ENCODE assay signal across 11 mouse cellular contexts in genomic region chr9:3345967-3346366, GRCm38 (mm10).
"Had no signal": no experiment of that assay in that cellular context is flagged by ENCODE, and none has a peak within 500 bp of the region (broad histone marks: within the 10 kb centered on the region; RNA-seq: fewer than 3 reads in every experiment).

No protein-coding gene starts in this region.

- H3K9me3 ChIP-seq: intestine, embryonic 15.5 days; limb, embryonic 10.5 days; midbrain, embryonic 12.5 days had no signal

- DNase-seq: kidney, adult 18-20 months; kidney, postnatal 10 days; lung, adult 2 months; lung, postnatal 36 days; right cerebral cortex, adult 18-20 months had no signal

- H3K27ac ChIP-seq: intestine, embryonic 15.5 days; left cerebral cortex, adult 2 months; limb, embryonic 10.5 days; midbrain, embryonic 12.5 days; stomach, postnatal 0 days had no signal

- H3K9ac ChIP-seq: intestine, embryonic 15.5 days; midbrain, embryonic 12.5 days had no signal

- H3K4me1 ChIP-seq: intestine, embryonic 15.5 days; limb, embryonic 10.5 days; midbrain, embryonic 12.5 days had no signal

- ATAC-seq: intestine, embryonic 15.5 days; lung, postnatal 0 days had no signal

- H3K4me2 ChIP-seq: intestine, embryonic 15.5 days; midbrain, embryonic 12.5 days had no signal

- H3K27me3 ChIP-seq: intestine, embryonic 15.5 days; midbrain, embryonic 12.5 days had no signal

- H3K4me3 ChIP-seq: intestine, embryonic 15.5 days; left cerebral cortex, adult 2 months; limb, embryonic 10.5 days; midbrain, embryonic 12.5 days had no signal
